Mouse (Mus musculus) cerebellum, adult 2 months (tissue): ENCODE data around the gene Fntb. TPM values are rescaled to one million over a fixed set of nuclear protein-coding genes. Genes with fewer than 3 reads are reported as not detected.

Source experiments
- DNase-seq, 2 experiments: peaks; one replicate each; pipeline ENCODE4 v3.0.0; 2021
- H3K27ac ChIP-seq: fragments of 200-500 bp; 2 replicates; pipeline ENCODE4 v1.5.1; 2012; ENCODE audit warnings: low read length, control low read depth, inconsistent platforms; ENCODE audit not compliant: insufficient read depth
- H3K27me3 ChIP-seq: fragments of 200-500 bp; 2 replicates; pipeline ENCODE4 v1.6.1; 2012; ENCODE audit warnings: inconsistent platforms, mild to moderate bottlenecking, low read length, moderate library complexity; ENCODE audit not compliant: control insufficient read depth, insufficient read depth
- H3K4me1 ChIP-seq: fragments of 200-500 bp; 2 replicates; pipeline ENCODE4 v1.6.1; 2011; ENCODE audit warnings: low read length; ENCODE audit not compliant: control insufficient read depth, insufficient read depth
- H3K4me3 ChIP-seq: fragments of 200-500 bp; replicated peaks from 2 replicates; pipeline ENCODE3; 2011; ENCODE audit warnings: mild to moderate bottlenecking, low read depth, low read length, control low read depth; ENCODE audit not compliant: insufficient read depth
- CTCF ChIP-seq: fragments of 200-500 bp; IDR thresholded peaks from 2 replicates; pipeline ENCODE4 v1.5.1; 2011; ENCODE audit warnings: low read depth, mild to moderate bottlenecking, control low read depth, low read length, moderate library complexity, borderline replicate concordance; ENCODE audit not compliant: insufficient read depth
- POLR2A ChIP-seq: fragments of 200-500 bp; IDR thresholded peaks from 2 replicates; pipeline ENCODE4 v1.6.1; 2011; ENCODE audit warnings: low read length, control low read depth, borderline replicate concordance; ENCODE audit not compliant: insufficient read depth
- WGBS: fragments of 180-500 bp; shearing (Covaris S2); methylation state at CpG from one replicate; pipeline ENCODE4 v1.1.7; 2018; 5-methylcytosine and 5-hydroxymethylcytosine counted together
- polyA plus RNA-seq: library from polyadenylated mRNA; depleted of rRNA; stranded (reverse); fragments of >200 nt; gene quantifications from 2 replicates; pipeline ENCODE4 v1.2.3, GENCODE M21; 2012

Gene Fntb
- polyA plus RNA-seq, 1 experiment = 55.9 TPM

DNA sequence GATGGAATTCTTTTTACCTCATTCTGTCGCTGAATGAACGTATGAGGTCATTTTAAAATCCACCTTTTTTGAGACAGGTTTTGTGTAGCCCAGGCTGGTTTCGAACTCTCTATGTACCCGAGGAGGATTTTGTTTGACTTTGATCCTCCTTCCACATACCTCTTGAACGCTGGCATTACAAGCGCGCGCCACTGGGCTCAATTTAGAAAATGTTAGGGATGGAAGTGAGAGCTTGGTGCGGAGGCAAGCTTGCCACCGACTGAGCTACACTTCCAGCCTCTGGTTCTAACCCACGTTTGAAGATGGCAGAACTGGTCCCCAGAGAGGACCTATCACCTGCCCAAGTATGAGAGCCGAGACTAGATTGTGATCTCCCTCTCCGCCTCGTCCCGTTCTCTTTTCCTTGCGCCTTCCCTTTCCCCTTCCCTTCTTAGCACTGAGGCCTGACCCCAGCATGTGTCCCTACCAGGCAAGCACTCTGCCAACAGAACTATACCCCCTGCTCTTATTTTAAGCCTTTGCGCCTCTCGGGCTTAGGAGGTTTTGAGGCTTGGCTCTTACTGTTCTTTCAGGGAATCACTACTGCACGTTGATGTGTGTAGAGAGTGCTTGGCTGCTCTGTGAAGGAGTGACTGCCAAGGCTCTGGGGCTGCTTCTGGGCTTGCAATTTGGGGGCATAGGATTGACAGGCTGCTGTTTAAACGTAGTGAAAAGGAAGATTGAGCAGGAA lies 677 bp downstream of the Fntb start:
- no peak for DNase-seq
- 28% methylated on average over 20 of the region's 20 CpGs for WGBS
- H3K4me3 ChIP-seq = peak overlapping the region; percentile 76
- peak overlapping the region; percentile 32; the same call in 1 of the 2 replicates for H3K27ac ChIP-seq
- 0 out of 2 replicates have a peak, but pooled peaks cover 3% of the 10 kb centered on the region for H3K4me1 ChIP-seq
- H3K27me3 ChIP-seq = no peaks in the 10 kb centered on the region
- no peak for TF ChIP-seq CTCF
- no peak for TF ChIP-seq POLR2A

- WGBS = 88% methylated on average over 5 of the region's 5 CpGs
- no peak for DNase-seq
- 0 out of 2 replicates have a peak, but pooled peaks cover 2% of the 10 kb centered on the region for H3K4me1 ChIP-seq
Measured at GRCm38 (mm10) chr12:76770841-76771500, 5.6 kb downstream of the Fntb start.

GRCm38 (mm10) chr12:76771540-76771939 lies 6.2 kb downstream of the Fntb start:
- no peak overlapping the region for H3K27ac ChIP-seq
- H3K4me1 ChIP-seq = no peaks in the 10 kb centered on the region
- DNase-seq = no peak
- no peaks in the 10 kb centered on the region for H3K27me3 ChIP-seq
- 90% methylated on average over 5 of the region's 5 CpGs for WGBS
- TF ChIP-seq CTCF (no peak), POLR2A (no peak)
- no peak overlapping the region for H3K4me3 ChIP-seq

More at GRCm38 (mm10) chr12:76770841-76771500, 5.6 kb downstream of the Fntb start:
- no peaks in the 10 kb centered on the region for H3K27me3 ChIP-seq
- H3K4me3 ChIP-seq = no peak overlapping the region
- H3K27ac ChIP-seq = no peak overlapping the region
- TF ChIP-seq CTCF = no peak
- no peak for TF ChIP-seq POLR2A

DNA sequence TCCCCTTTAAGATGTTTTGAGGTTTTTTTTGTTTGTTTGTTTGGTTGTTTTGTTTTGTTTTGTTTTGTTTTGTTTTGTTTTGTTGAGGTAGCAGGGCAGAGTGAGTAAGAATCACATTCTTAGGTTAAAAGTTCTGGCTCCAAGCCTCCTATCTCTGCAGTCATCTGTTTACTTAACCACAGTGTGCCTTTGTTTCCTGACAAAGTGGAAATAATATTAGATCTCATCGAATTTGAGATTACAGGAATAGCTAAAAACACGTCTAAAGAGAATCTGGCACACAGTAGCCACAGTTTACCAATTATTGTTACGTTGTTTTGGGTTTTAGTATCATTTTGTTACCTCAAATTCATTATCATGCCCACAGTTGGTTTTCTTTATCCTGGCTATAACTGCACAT lies 9.3 kb downstream of the Fntb start:
- WGBS = 79% methylated on average over 3 of the region's 3 CpGs
- Histone ChIP-seq H3K4me3 (no peak overlapping the region), H3K27ac (no peak overlapping the region), H3K4me1 (no peaks in the 10 kb centered on the region), H3K27me3 (no peaks in the 10 kb centered on the region)
- no peak for TF ChIP-seq CTCF
- TF ChIP-seq POLR2A = no peak
- no peak for DNase-seq

GRCm38 (mm10) chr12:76775132-76775531 lies 9.7 kb downstream of the Fntb start:
- WGBS = 70% methylated on average over 4 of the region's 4 CpGs
- H3K4me3 ChIP-seq = no peak overlapping the region
- no peaks in the 10 kb centered on the region for H3K27me3 ChIP-seq
- no peak for DNase-seq
- H3K27ac ChIP-seq = no peak overlapping the region
- TF ChIP-seq CTCF (no peak), POLR2A (no peak)
- H3K4me1 ChIP-seq = no peaks in the 10 kb centered on the region

GRCm38 (mm10) chr12:76776898-76777297 lies 11.5 kb downstream of the Fntb start:
- Histone ChIP-seq H3K27me3 (no peaks in the 10 kb centered on the region), H3K4me1 (no peaks in the 10 kb centered on the region; the same call in 1 of the 2 replicates), H3K27ac (no peak overlapping the region), H3K4me3 (no peak overlapping the region)
- no peak for TF ChIP-seq POLR2A
- TF ChIP-seq CTCF = no peak
- DNase-seq = no peak
- WGBS = 97% methylated on average over 5 of the region's 5 CpGs

DNA sequence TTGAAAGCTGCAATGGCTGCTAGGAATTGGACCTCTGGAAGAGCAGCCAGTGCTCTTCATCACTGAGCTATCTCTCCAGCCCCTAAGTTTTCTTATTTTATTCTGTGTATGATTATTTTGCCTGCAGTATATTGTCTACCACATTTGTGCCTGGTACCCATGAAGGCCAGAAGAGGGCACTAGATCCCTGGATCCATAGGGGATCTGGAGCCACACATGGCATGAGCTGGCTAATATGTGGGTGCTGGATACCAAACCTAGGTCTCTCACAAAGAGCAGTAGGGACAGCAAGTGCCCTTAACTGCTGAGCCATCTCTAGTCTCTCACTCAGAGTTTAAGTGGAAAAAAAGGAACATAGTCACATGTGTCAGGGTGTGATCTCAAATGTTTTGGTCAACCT lies 12.5 kb downstream of the Fntb start:
- no peak for TF ChIP-seq POLR2A
- no peak for TF ChIP-seq CTCF
- no peak for DNase-seq
- no peak overlapping the region for H3K27ac ChIP-seq
- no peak overlapping the region for H3K4me3 ChIP-seq
- H3K27me3 ChIP-seq = no peaks in the 10 kb centered on the region
- H3K4me1 ChIP-seq = no peaks in the 10 kb centered on the region; the same call in 1 of the 2 replicates
